Mouse (Mus musculus) lung, adult 2 months (tissue): ENCODE measurements around the gene Snx11.

Source experiments
- CTCF ChIP-seq: fragments of 200-500 bp; IDR thresholded peaks from 2 replicates; pipeline ENCODE4 v1.5.1; 2011; ENCODE audit warnings: mild to moderate bottlenecking, low read length, control low read depth; ENCODE audit not compliant: insufficient read depth
- POLR2A ChIP-seq: fragments of 200-500 bp; IDR thresholded peaks from 2 replicates; pipeline ENCODE4 v1.6.1; 2011; ENCODE audit warnings: low read depth, mild to moderate bottlenecking, control low read depth, low read length, borderline replicate concordance; ENCODE audit errors: extremely low read depth

DNA sequence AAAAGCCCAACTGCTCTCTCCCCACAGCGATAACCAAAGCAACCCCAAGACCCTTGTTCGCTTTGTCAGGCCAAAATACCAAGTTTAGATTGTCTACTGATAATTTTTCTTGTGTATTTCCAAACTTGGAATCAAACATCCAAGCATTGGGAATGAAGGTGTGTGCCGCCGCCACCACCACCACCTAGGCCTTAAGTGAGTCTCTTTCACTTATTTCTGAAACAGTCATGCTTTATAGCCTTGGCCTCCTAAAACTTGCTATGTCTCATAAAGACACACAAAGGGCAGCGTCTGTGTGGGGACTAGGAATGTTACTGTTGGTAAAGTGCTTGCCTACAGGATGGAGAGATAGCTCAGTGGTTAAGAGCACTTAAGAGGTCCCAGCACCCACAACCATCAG is 36.6 kb upstream of the Snx11 start:
- no peak for TF ChIP-seq POLR2A
- TF ChIP-seq CTCF, result no peak
